ENCODE assay signal across 10 mouse cellular contexts in genomic region chr1:190172979-190173461, GRCm38 (mm10). TPM values are rescaled to one million over a fixed set of nuclear protein-coding genes. Genes with fewer than 3 reads are reported as not detected.
A peak's percentile ranks its signal among the peaks of the same experiment; 100 is the strongest.
DNase-seq lines count a peak whose midpoint lies in the region; ATAC-seq lines count a peak whose summit lies in the region.
"Had no signal": no experiment of that assay in that cellular context is flagged by ENCODE, and none has a peak within 500 bp of the region (broad histone marks: within the 10 kb centered on the region; RNA-seq: fewer than 3 reads in every experiment).

No protein-coding gene starts in this region.

- peak overlapping the region; percentile 32 for H3K4me2 ChIP-seq in hindbrain, embryonic 15.5 days
- H3K4me2 ChIP-seq in midbrain, embryonic 14.5 days (ENCODE audit: low read length): peak overlapping the region; percentile 36

- H3K9ac ChIP-seq in hindbrain, embryonic 15.5 days: no peak overlapping the region
- 0 out of 2 replicates have a peak overlapping the region, but pooled peaks have one; percentile 6 for H3K9ac ChIP-seq in midbrain, embryonic 14.5 days (replicated peaks; ENCODE audit: low read length)

- 4% methylated on average over 24 of the region's 24 CpGs for WGBS in hindbrain, embryonic 15.5 days
- WGBS in midbrain, embryonic 14.5 days: under 1% methylated on average over 24 of the region's 24 CpGs

- H3K27me3 ChIP-seq in erythroblast, embryonic 14.5 days (ENCODE audit: control insufficient read depth): peaks cover 86% of the 10 kb centered on the region
- H3K27me3 ChIP-seq in hindbrain, embryonic 15.5 days: peaks cover 14% of the 10 kb centered on the region
- H3K27me3 ChIP-seq in midbrain, embryonic 14.5 days (ENCODE audit: control insufficient read depth, insufficient read depth, low read length): peaks cover 54% of the 10 kb centered on the region; the same call in 1 of the 2 replicates

- peak overlapping the region; percentile 26 for H3K4me3 ChIP-seq in erythroblast, embryonic 14.5 days (replicated peaks)
- H3K4me3 ChIP-seq in hindbrain, embryonic 15.5 days: peak overlapping the region; percentile 16
- H3K4me3 ChIP-seq in midbrain, embryonic 14.5 days (replicated peaks; ENCODE audit: low read depth, low read length): peak overlapping the region; percentile 15

- peak; percentile 68 for DNase-seq in embryo, embryonic 11 days
- peak; percentile 61 for DNase-seq in midbrain, embryonic 14.5 days
- no peak for DNase-seq in layer of hippocampus, postnatal 36 days
- no peak for DNase-seq in c-Kit-positive CD71-positive TER-119-positive erythroid progenitor cells, embryonic 14.5 days (ENCODE audit: low spot score)
- DNase-seq in natural killer cell, adult 2 months (ENCODE audit: low spot score in 2 of 2): no peak

- no peak overlapping the region for H3K27ac ChIP-seq in hindbrain, embryonic 15.5 days (replicated peaks)
- no peak overlapping the region for H3K27ac ChIP-seq in midbrain, embryonic 14.5 days (replicated peaks; ENCODE audit: low read depth, low read length)

- ATAC-seq in erythroblast, adult 5-6 weeks (replicated peaks; ENCODE audit: low FRiP score, poor library complexity, severe bottlenecking): no peak
- ATAC-seq in hindbrain, embryonic 15.5 days (ENCODE audit: low FRiP score, low read depth): no peak
- ATAC-seq in midbrain, embryonic 14.5 days (ENCODE audit: low FRiP score, low TSS enrichment): no peak
- ATAC-seq: CD4-positive, CD25-positive, alpha-beta regulatory T cell, adult 4 months had no signal

- peaks cover 8% of the 10 kb centered on the region for H3K4me1 ChIP-seq in erythroblast, embryonic 14.5 days (ENCODE audit: control insufficient read depth)
- peaks cover 66% of the 10 kb centered on the region for H3K4me1 ChIP-seq in hindbrain, embryonic 15.5 days (replicated peaks)
- peaks cover 29% of the 10 kb centered on the region for H3K4me1 ChIP-seq in midbrain, embryonic 14.5 days (ENCODE audit: control insufficient read depth, insufficient read depth, low read length)

- no peaks in the 10 kb centered on the region for H3K36me3 ChIP-seq in erythroblast, embryonic 14.5 days (ENCODE audit: control insufficient read depth)
- H3K36me3 ChIP-seq in hindbrain, embryonic 15.5 days: no peaks in the 10 kb centered on the region
- H3K36me3 ChIP-seq in midbrain, embryonic 14.5 days (ENCODE audit: control insufficient read depth, insufficient read depth, low read length): no peaks in the 10 kb centered on the region

- peaks cover 2% of the 10 kb centered on the region; the same call in 1 of the 2 replicates for H3K9me3 ChIP-seq in erythroblast, embryonic 14.5 days (ENCODE audit: control insufficient read depth, low read length)
- no peaks in the 10 kb centered on the region for H3K9me3 ChIP-seq in hindbrain, embryonic 15.5 days
- no peaks in the 10 kb centered on the region for H3K9me3 ChIP-seq in midbrain, embryonic 14.5 days (ENCODE audit: control insufficient read depth, low read length)

RNA-seq across cellular contexts. Expression of gene Prox1, which starts 2.5 kb away (rescaled TPM):
- 0.01 and 0.03 TPM in 2 replicates for polyA plus RNA-seq in erythroblast, embryonic 14.5 days (2012)
- not detected in 2 replicates for total RNA-seq in erythroblast, adult 5-6 weeks (2015; ENCODE audit: low replicate concordance)
- not detected in 2 replicates for total RNA-seq in erythroblast, adult 5-6 weeks (2017; ENCODE audit: low replicate concordance)
- polyA plus RNA-seq in hindbrain, embryonic 15.5 days (2015; fragmentation: Nextera tagmentation; extraction: Ambion mirVana): 6.2 and 6.9 TPM in 2 replicates
- 7.8 and 10.7 TPM in 2 replicates for polyA plus RNA-seq in midbrain, embryonic 14.5 days (2014; fragmentation: Nextera tagmentation; extraction: Ambion mirVana)
- total RNA-seq in layer of hippocampus, postnatal 36 days (2021): 100 to 1,000 TPM in 1 of 2 experiments, 10 to 100 TPM in 1; 94.4 to 114 TPM
- total RNA-seq: common myeloid progenitor, adult 5-6 weeks had no signal

Comparison
In these comparisons a context has a peak if more than half of its experiments do, and no peak if none do; other contexts are left out.
1. DNase-seq: peak in embryo, embryonic 11 days (single experiment) and midbrain, embryonic 14.5 days (single experiment); none in layer of hippocampus, postnatal 36 days (0 of 2), c-Kit-positive CD71-positive TER-119-positive erythroid progenitor cells, embryonic 14.5 days (single experiment) and natural killer cell, adult 2 months (0 of 2).
2. Peak in every context shown above with its lines, with median percentiles within 50 percentile points of each other: H3K4me3 ChIP-seq.